Mouse (Mus musculus) cerebellum, postnatal 4 days (tissue): ENCODE data around the gene Slc22a7.

Experiments used
- DNase-seq, 2 experiments: peaks; one replicate each; pipeline ENCODE4 v3.0.0; 2022; ENCODE audit warnings: low spot score in 2 of 2, mixed read lengths in 1 of 2

The Slc22a7 gene

GRCm38 (mm10) chr17:46438298-46438873 lies at the start of gene Slc22a7:
Gene Slc22a7, minus strand, starts transcription at chr17:46438457.
- no peak for DNase-seq

DNA sequence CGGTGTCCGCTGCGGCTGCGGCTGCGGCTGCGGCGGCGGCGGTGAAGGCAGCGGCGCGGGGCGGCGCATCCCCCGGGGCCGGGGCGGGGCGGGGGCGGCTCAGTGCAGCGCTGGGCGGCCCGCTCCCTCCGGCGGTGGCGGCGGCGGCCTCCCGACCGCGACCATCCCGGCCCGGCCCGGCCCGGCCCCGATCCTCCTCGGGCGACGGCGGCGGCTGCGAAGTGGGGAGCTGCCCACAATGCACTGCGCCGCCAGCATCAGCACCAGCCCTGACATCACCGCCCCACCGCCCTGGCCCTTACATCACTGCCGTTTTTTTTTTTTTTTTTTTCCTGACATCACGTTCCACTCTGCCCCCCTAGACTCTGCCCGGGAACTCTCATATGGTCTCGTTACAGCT lies 49.2 kb upstream of the Slc22a7 start, which contains the start of gene Ttbk1:
TSS of gene Ttbk1 (minus strand) at position 245 of the 400 bp plus-strand sequence.
- DNase-seq = peak in 1 of 2 experiments; percentile 60

DNA sequence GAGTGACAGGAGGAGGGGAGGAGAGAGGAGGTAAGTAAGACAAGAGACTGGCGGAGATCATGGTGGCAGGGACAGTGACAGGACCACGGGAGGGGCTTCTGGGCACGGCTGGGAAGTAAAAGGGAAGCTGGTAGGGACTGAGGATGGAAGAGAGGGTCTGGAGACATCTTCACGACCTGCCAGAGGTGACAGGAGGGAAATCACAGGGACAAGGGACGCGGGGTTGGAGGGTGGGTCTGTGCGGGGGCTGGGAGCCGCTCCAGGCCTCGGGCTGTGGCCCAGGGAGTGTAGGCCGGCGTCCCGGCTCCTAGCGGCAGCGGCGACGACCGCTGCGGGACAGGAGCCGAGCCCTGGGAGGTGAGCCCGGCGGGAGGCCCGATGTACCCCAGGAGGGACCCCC lies 48.7 kb upstream of the Slc22a7 start:
- DNase-seq = no peak

DNA sequence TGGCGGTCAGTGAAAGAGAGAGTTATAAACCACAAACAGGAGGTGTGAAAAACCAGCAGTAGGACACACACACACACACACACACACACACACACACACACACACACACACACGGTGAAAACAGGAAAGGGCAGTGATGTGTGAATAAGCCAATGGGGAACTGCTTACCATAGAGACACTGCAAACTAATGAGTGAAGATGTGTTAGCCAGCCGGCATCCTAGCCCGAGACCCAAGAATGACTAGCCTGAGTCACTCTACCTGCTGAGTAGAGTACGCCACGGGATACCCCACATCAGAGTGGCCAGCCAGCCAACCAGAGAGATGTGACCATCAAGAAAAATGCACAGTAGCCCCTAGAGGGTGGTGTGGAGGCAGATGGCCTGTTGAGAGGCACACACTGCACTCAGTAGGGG lies 46.2 kb upstream of the Slc22a7 start:
- DNase-seq = no peak

GRCm38 (mm10) chr17:46484021-46484431 lies 45.8 kb upstream of the Slc22a7 start:
- no peak for DNase-seq

- DNase-seq = peak in 1 of 2 experiments; percentile 44
Observed at GRCm38 (mm10) chr17:46483561-46484001, 45.3 kb upstream of the Slc22a7 start.

DNA sequence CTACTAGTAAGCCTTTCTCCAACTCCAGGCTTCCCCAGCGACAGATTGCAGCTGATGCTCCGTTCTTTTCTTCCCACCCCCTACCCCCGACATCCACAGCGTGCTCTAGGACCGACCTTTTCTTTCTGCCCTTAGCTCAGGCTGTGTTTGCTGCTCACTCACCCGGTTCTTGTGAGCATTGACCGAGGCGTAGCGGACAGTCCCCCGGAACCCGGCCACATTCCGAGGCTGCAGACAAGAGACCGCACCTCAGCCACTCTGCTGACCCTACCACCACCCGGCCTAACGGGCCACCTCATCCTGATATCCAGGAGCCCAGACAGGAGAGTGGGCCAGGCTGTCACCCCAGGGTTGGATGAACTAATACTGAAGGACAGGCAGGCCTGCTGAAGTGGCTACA lies 39.0 kb upstream of the Slc22a7 start:
- no peak for DNase-seq

DNA sequence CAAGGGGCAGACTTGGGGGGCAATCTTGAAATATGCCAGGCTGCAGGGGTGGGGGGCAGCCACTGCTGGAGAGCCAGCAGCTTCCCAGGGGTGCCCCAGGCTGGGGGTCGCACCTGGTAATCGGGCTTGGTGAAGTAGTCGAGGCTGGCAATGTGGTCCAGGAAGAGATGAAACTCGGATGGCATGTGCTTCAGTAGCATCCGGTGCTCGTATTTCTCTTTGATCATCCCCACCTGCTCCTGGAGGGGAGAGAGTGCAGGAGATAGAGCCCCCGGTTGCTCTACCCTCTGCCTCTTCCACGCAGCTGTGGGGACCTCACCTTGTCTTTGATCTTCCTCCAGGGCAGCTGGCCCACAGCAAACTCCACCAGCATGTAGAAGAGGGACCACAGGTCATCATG lies 38.3 kb upstream of the Slc22a7 start:
- DNase-seq = no peak

DNA sequence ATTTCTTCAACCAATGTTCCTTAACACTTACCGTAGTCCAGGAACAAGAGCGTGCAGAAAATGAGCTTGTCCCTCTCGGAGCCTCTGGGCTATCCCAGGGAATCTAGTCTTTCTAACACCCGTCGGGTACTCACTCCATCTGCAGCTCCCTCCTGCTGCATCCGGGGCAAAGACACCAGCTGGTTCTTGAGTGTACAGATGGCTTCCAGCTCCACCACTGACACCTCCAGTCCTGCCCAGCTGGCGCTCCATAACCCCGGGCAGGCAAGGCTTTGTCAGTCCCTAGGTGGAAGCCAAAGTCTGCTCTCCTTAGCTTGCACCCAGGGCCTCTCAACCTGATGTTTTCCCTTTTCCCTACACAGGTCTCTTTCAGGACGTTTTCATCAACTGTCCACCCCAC lies 29.6 kb upstream of the Slc22a7 start:
- no peak for DNase-seq

GRCm38 (mm10) chr17:46462226-46462625 lies 24.0 kb upstream of the Slc22a7 start:
- DNase-seq = no peak

- DNase-seq = no peak
Observed at GRCm38 (mm10) chr17:46461347-46461746, 23.1 kb upstream of the Slc22a7 start.

DNA sequence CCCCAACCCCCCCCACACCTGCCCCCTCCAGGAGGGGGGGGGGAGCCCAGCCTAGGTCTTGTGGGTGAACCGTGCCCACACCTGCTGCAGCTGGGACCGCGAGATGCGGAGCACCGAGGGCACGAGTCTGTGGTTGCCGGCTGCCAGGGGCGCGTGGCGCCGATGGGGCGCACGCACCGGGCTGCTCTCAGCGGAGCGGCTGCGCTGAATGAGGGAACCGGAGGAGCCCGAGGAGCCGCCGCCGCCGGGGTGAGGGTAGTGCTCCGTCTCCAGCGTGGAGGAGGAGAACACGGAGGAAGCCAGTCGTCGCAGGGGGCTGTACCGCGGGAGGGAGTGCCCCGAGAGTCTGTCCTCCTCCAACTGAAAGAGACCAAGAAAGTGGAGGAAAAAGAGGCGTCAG lies 22.4 kb upstream of the Slc22a7 start:
- no peak for DNase-seq

- no peak for DNase-seq
Observed at GRCm38 (mm10) chr17:46458439-46458838, 20.2 kb upstream of the Slc22a7 start.

GRCm38 (mm10) chr17:46457791-46458190 lies 19.5 kb upstream of the Slc22a7 start:
- peak in 1 of 2 experiments; percentile 34 for DNase-seq

DNA sequence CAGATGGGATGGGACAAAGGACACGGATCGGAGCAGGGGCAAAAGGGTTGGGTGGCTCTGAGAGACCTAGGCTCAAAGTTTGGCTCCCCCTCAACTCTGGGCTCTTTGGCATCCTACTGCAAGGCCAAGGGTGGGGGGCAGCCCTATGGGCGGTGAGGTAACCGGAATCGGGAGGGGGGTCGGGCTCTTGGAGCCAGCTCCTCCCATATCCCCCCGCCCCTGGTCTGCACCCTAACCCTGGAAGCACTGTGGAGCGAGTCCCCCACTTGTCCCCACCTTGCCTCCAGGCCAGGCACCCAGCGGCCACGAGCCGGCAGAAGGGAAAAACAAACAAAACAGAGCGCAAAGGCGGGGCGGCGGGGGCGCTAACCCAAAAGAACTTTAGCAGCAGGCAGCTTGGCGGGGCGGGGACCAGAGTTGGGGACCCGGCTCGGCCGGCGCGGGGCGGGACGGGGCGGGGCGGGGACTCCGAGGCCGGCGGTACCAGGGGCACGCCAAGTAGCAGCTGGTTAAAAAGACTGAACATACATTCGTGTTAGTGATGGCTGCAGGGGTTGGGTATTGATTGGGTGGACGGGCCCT lies 16.9 kb upstream of the Slc22a7 start:
- DNase-seq = peak in 1 of 2 experiments; percentile 35

GRCm38 (mm10) chr17:46454539-46454938 lies 16.3 kb upstream of the Slc22a7 start:
- no peak for DNase-seq

DNA sequence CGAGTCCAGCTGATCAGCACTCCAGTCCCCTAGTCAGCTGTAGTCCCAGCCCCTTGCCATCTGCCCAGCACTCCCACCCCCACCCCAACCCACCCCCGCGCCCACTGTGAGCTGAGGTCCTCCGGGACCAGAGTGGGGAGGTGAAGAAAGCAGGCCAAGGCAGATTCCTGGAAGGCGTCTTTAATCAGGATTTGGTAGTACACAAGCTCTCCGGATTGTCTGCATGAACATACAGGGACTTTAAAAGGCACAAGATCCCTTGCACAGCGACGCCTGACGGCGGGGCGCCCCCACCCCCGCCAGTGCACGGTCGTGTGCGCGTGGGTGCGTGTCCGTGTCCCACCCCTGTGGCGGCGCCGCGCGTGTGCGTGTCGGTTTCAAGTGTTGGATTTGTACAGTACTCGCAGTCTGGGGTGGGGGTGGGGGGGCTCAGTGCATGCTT lies 15.7 kb upstream of the Slc22a7 start:
- DNase-seq = no peak

DNA sequence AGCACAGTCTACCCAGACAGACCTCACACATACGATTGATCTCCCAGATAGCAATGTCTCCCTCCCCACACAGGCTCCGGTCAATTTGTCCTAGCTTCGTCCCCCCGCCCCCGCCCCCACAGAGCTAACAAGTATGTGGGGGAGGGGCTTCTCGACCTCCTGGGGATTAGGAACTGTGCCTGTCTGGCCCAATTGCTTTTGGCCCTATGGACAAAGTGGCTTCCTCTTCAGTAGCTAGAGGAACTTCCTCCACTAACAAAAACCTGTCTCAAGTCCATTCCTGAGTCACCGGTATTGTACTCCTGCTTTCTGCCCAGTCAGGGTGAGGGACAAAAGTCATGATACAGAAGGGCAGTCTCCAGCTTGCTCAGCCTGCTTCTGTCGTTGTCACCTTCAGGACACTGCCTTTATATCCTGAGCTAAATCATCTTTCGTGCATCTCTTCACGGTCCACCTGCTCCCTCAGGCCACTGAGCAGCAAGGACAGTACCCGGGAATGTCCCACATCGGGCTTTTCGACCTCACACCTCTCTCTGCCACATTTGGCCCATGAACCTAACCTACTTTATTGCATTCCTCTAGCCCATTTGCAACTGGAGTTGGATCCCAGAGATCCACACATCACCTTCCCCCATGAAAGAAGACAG lies 15.2 kb upstream of the Slc22a7 start:
- no peak for DNase-seq

DNA sequence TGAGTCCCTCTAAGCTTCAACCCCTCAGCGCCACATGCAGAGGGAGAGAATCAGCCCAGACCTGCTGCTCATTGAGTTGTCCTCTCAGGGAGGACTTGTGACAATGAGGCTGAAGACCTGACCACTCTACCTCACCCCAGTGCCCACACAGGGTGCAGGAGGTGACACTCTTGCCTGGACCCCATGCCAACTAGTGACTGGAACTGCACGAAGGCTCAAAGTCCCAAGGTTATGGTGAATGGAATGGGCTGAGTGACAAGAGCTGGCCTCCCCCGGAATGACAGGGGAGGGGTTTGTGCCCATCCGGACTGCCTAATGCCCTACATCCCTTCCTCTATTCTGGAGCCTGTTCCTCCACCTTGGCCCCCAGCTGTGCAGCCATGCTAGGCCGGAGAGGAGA lies 14.4 kb upstream of the Slc22a7 start:
- DNase-seq = no peak

DNA sequence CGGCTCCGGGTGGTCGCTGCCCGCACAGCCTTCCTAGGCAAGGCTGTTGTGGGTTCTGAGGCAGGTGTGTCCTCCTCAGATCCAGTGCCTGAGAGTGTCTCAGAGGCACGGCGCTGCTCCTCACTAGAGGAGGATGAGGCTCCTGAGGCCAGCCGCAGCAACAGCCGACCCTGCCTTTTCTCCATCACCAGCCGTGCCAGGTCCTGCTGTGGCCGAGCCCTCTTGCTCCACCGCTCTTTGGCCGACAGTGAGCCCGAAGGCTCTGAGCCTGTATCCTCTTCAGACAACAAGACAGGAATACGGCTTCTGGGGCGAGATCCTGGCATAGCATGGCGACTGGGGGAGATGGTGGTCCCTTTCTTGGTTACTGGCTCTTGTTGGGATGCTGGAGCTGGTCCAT lies 8.0 kb upstream of the Slc22a7 start:
- no peak for DNase-seq

- DNase-seq = no peak
Observed at GRCm38 (mm10) chr17:46444839-46445579, 6.8 kb upstream of the Slc22a7 start.

GRCm38 (mm10) chr17:46439176-46439575 lies 919 bp upstream of the Slc22a7 start:
- no peak for DNase-seq
